Comparison of ENCODE assay signal across 8 mouse cellular contexts in genomic region chr5:41843419-41844146, GRCm38 (mm10). TPM values are rescaled to one million over a fixed set of nuclear protein-coding genes. Genes with fewer than 3 reads are reported as not detected.
DNase-seq lines count a peak whose midpoint lies in the region; ATAC-seq and TF ChIP-seq lines count a peak whose summit lies in the region.

No protein-coding gene starts in this region.

- peak overlapping the region; percentile 77 for H3K4me2 ChIP-seq in limb, embryonic 13.5 days (replicated peaks)
- peak overlapping the region; percentile 78 for H3K4me2 ChIP-seq in stomach, embryonic 14.5 days (replicated peaks; ENCODE audit: low read depth, low read length)

- no peaks in the 10 kb centered on the region for H3K27me3 ChIP-seq in limb, embryonic 13.5 days
- H3K27me3 ChIP-seq in stomach, embryonic 14.5 days (ENCODE audit: control insufficient read depth, insufficient read depth, low read length) = no peaks in the 10 kb centered on the region

- TF ChIP-seq CTCF in lung, adult 2 months (IDR thresholded peaks at IDR 0.05; ENCODE audit: insufficient read depth, low read length) = no peak
- no peak for TF ChIP-seq CTCF in embryonic fibroblast, embryonic 13.5 days (IDR thresholded peaks at IDR 0.05; ENCODE audit: borderline replicate concordance, insufficient read depth, low read length)

- no peak for DNase-seq in lung, adult 2 months
- DNase-seq in lung, postnatal 4 days = no peak
- peak; percentile 41 for DNase-seq in R1 (ENCODE audit: low read depth, low spot score)
- DNase-seq in right cerebral cortex, adult 18-20 months = no peak

- TF ChIP-seq POLR2A in lung, adult 2 months (IDR thresholded peaks at IDR 0.05; ENCODE audit: borderline replicate concordance, extremely low read depth, low read depth, low read length) = no peak
- TF ChIP-seq POLR2A in embryonic fibroblast, embryonic 13.5 days (IDR thresholded peaks at IDR 0.05; ENCODE audit: low read depth, low read length) = no peak

- no peak; the same call in none of the 2 replicates for ATAC-seq in limb, embryonic 13.5 days (ENCODE audit: low FRiP score, low read depth)
- ATAC-seq in stomach, embryonic 14.5 days (ENCODE audit: insufficient number of reproducible peaks, insufficient read depth, low FRiP score, low read depth) = no peak
- no peak for ATAC-seq in CD4-positive, CD25-positive, alpha-beta regulatory T cell, adult 4 months

- H3K4me3 ChIP-seq in lung, adult 2 months (replicated peaks; ENCODE audit: extremely low read depth, low read depth, low read length) = peak overlapping the region; percentile 97
- peak overlapping the region; percentile 73 for H3K4me3 ChIP-seq in embryonic fibroblast, embryonic 13.5 days (ENCODE audit: insufficient read depth, low read length)
- peak overlapping the region; percentile 97 for H3K4me3 ChIP-seq in limb, embryonic 13.5 days
- H3K4me3 ChIP-seq in stomach, embryonic 14.5 days (ENCODE audit: low read depth, low read length) = peak overlapping the region; percentile 96

- WGBS in lung, adult 2 months = 1% methylated on average over 45 of the region's 46 CpGs
- 1% methylated on average over 44 of the region's 46 CpGs for WGBS in limb, embryonic 13.5 days
- WGBS in stomach, embryonic 14.5 days = under 1% methylated on average over 45 of the region's 46 CpGs

- peaks cover 4% of the 10 kb centered on the region; the same call in 1 of the 2 replicates for H3K4me1 ChIP-seq in lung, adult 2 months (ENCODE audit: control insufficient read depth, insufficient read depth, low read length)
- H3K4me1 ChIP-seq in embryonic fibroblast, embryonic 13.5 days (ENCODE audit: control insufficient read depth, insufficient read depth, low read length) = peaks cover 5% of the 10 kb centered on the region; the same call in 1 of the 2 replicates
- peaks cover 18% of the 10 kb centered on the region for H3K4me1 ChIP-seq in limb, embryonic 13.5 days
- peaks cover 7% of the 10 kb centered on the region; the same call in 1 of the 2 replicates for H3K4me1 ChIP-seq in stomach, embryonic 14.5 days (ENCODE audit: control insufficient read depth, insufficient read depth, low read length)

- H3K9ac ChIP-seq in limb, embryonic 13.5 days = peak overlapping the region; percentile 90
- peak overlapping the region; percentile 92 for H3K9ac ChIP-seq in stomach, embryonic 14.5 days (replicated peaks; ENCODE audit: low read depth, low read length)

- no peak overlapping the region for H3K27ac ChIP-seq in embryonic fibroblast, embryonic 13.5 days (ENCODE audit: insufficient read depth, low read length)
- peak overlapping the region; percentile 73 for H3K27ac ChIP-seq in limb, embryonic 13.5 days
- H3K27ac ChIP-seq in stomach, embryonic 14.5 days (ENCODE audit: low read length) = peak overlapping the region; percentile 59; the same call in 1 of the 2 replicates

- no peaks in the 10 kb centered on the region for H3K9me3 ChIP-seq in limb, embryonic 13.5 days
- H3K9me3 ChIP-seq in stomach, embryonic 14.5 days (ENCODE audit: control insufficient read depth, low read depth, low read length) = no peaks in the 10 kb centered on the region

- 0 out of 2 replicates have a peak, but pooled peaks cover 7% of the 10 kb centered on the region for H3K36me3 ChIP-seq in limb, embryonic 13.5 days
- H3K36me3 ChIP-seq in stomach, embryonic 14.5 days (ENCODE audit: control insufficient read depth, insufficient read depth, low read length) = no peaks in the 10 kb centered on the region

RNA-seq across cellular contexts. Expression of gene Bod1l, which starts 0.5 kb away (rescaled TPM):
- polyA plus RNA-seq in lung, adult 2 months (2012; rRNA removed) = 3.7 and 4.8 TPM in 2 replicates
- polyA plus RNA-seq in embryonic fibroblast, embryonic 13.5 days (2011; ENCODE audit: insufficient read length, low read depth, missing spikeins) = 26.2 and 27.4 TPM in 2 replicates
- 26.7 and 28.9 TPM in 2 replicates for polyA plus RNA-seq in limb, embryonic 13.5 days (2015; fragmentation: Nextera tagmentation; extraction: Ambion mirVana)
- polyA plus RNA-seq in stomach, embryonic 14.5 days (2014; fragmentation: Nextera tagmentation; extraction: Ambion mirVana) = 26.9 and 28.5 TPM in 2 replicates
- polyA plus RNA-seq in CD4-positive, CD25-positive, alpha-beta regulatory T cell, adult 4 months (2017; shearing (Covaris generic)) = 10 to 100 TPM; 34.0 to 46.1 TPM
